Mouse (Mus musculus): Measurements from ENCODE around the gene Lrrk1. TPM values are rescaled to one million over a fixed set of nuclear protein-coding genes. Genes with fewer than 3 reads are reported as not detected.

Lrrk1 gene
- polyA plus RNA-seq, 1 experiment from 2014 or later: 2.2 TPM

DNA sequence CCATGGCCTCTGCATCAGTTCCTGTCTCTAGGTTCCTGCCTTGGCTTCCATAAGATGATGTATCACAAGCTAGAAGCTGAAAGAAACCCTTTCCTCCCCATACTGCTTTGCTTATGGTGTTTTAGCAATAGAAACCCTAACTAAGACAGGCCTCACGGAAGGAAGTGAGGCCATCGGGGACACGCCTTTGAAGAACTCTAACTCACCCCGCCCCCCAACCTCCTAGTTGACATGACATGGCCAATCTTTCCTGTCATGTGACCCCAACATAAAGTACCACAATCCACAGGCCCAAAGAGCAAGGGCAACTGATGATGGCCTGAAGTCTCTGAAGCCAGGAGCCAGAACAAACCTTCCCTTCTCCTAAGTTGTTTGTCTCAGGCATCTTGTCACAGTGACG, 114.7 kb downstream of the Lrrk1 start:
- Histone ChIP-seq H3K36me3 (no peaks in the 10 kb centered on the region), H3K9ac (replicated peaks) (no peak overlapping the region), H3K4me2 (replicated peaks) (no peak overlapping the region), H3K9me3 (no peaks in the 10 kb centered on the region), H3K27me3 (no peaks in the 10 kb centered on the region), H3K4me1 (no peaks in the 10 kb centered on the region), H3K4me3 (no peak overlapping the region), H3K27ac (replicated peaks) (no peak overlapping the region)
- ATAC-seq (replicated peaks): no peak
- WGBS: 95% methylated on average over 5 of the region's 5 CpGs

DNA sequence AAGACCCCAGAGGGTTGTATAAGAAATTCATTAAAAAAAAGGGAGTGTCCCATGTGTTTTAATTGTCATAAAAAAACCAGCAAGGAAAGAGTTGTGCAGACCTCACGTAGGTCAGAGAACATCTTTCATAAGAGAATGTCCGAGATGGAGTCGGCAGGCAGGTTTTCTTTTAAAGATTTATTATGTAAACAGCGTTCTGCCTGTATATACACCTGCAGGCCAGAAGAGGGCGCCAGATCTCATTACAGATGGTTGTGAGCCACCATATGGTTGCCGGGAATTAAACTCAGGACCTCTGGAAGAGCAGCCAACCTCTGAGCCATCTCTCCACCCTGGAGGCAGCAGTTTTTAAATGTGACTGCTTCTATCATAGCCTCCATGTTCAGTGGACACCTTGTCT, 116.9 kb downstream of the Lrrk1 start:
- no peaks in the 10 kb centered on the region for H3K27me3 ChIP-seq
- ATAC-seq (replicated peaks): no peak
- no peak overlapping the region for H3K9ac ChIP-seq (replicated peaks)
- H3K4me1 ChIP-seq: no peaks in the 10 kb centered on the region
- no peaks in the 10 kb centered on the region for H3K9me3 ChIP-seq
- H3K36me3 ChIP-seq: no peaks in the 10 kb centered on the region
- no peak overlapping the region for H3K27ac ChIP-seq (replicated peaks)
- H3K4me2 ChIP-seq (replicated peaks): no peak overlapping the region
- 75% methylated on average over 6 of the region's 6 CpGs for WGBS
- H3K4me3 ChIP-seq: no peak overlapping the region

DNA sequence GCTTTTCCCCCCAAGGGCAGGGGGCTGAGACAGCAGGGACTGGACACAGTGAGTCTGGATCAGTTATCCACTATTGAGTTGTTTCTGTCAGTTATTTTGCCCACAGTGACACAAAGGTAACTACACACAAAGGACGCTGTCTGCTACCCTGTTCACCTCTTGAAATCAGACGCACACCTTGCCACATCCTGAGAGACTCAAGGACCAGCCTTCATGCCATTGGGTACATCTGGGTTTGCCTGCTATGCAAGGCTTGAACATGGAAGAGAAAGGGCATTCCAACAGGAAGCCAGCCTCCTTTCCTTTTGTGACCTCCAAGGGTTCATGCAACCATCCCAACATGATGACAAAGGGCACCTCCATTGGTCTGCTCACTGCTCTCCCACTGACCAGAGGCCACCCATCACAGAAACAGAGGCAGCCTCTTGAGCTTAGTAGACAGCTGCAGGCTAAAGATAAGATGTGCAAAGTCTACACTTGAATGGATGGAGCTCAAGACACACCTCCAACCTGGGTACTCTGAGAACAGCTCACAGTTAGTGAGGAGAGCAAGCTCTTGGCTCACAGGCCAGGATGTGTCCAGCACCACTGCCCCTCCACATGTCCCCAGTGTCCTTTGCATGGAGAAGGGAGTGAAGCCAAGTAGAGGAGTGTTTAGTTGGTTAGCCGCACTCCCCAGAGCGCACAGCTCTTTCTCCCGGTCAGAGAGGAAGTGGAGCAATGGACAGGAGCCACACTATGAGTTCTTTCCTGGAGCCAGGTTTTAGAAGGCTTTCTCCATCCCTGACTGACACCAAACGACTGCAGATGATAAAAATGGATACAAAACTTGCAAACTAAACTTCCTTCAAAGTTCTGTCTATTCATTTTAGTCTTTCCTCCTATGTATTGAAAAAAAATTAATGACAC, 121.0 kb downstream of the Lrrk1 start:
- Histone ChIP-seq H3K36me3 (no peaks in the 10 kb centered on the region), H3K27ac (replicated peaks) (no peak overlapping the region), H3K4me1 (no peaks in the 10 kb centered on the region), H3K4me2 (replicated peaks) (no peak overlapping the region), H3K9ac (replicated peaks) (no peak overlapping the region), H3K9me3 (no peaks in the 10 kb centered on the region), H3K27me3 (no peaks in the 10 kb centered on the region), H3K4me3 (no peak overlapping the region)
- ATAC-seq (replicated peaks): no peak
- 86% methylated on average over 6 of the region's 6 CpGs for WGBS

DNA sequence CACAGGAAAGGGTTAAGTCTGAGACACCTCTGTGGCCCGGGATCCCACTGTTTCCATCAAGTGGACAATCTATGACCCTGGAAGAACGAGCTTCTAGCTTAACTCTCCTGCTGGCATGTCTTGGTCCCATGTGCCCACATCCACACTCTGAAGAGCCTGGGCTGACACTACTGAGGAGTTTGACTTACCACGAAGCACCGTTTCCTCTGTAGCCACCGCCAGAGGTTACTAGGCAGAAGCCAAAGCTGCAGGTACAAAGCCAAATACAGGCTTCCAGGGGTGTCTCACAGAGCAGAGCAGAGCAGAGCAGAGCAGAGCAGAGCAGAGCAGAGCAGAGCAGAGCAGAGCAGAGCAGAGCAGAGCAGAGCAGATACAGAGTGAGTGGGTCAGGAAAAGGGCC, 124.7 kb downstream of the Lrrk1 start:
- Histone ChIP-seq H3K4me1 (no peaks in the 10 kb centered on the region), H3K9ac (replicated peaks) (no peak overlapping the region), H3K36me3 (no peaks in the 10 kb centered on the region), H3K27ac (replicated peaks) (no peak overlapping the region), H3K4me2 (replicated peaks) (no peak overlapping the region), H3K27me3 (no peaks in the 10 kb centered on the region), H3K4me3 (no peak overlapping the region), H3K9me3 (no peaks in the 10 kb centered on the region)
- ATAC-seq (replicated peaks): no peak
- WGBS: 67% methylated on average over 5 of the region's 5 CpGs

DNA sequence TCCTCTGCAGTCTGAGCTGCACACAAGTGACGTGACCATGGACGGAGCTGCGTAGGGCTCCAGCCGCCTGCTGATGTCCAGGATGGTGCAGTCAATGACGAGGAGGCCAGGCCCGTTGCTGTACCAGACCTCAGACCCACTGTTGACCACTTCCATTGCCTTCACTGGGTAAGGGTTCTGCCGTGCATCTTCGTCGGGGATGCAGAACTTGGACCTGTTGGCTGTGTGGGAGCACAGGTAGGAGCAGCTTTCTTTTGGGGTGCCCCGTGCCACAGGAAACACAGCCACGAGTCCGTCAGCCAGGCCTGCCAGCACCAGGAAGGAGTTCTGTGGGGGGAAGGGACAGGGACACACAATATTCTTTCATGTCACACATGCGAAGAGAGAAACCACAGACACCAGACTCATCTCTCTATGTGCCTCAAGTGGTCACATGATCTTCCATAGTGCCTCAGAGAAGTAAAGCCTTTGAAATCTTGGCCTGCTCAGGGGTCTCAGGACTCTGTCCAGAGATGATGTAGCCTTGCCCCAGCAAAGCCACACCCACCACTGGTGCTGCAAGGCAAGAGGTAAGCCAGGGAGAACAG, 125.5 kb downstream of the Lrrk1 start:
- ATAC-seq (replicated peaks): no peak
- Histone ChIP-seq H3K9ac (replicated peaks) (no peak overlapping the region), H3K27ac (replicated peaks) (no peak overlapping the region), H3K36me3 (no peaks in the 10 kb centered on the region), H3K4me3 (no peak overlapping the region), H3K27me3 (no peaks in the 10 kb centered on the region), H3K9me3 (no peaks in the 10 kb centered on the region), H3K4me1 (no peaks in the 10 kb centered on the region), H3K4me2 (replicated peaks) (no peak overlapping the region)
- 95% methylated on average over 13 of the region's 13 CpGs for WGBS

DNA sequence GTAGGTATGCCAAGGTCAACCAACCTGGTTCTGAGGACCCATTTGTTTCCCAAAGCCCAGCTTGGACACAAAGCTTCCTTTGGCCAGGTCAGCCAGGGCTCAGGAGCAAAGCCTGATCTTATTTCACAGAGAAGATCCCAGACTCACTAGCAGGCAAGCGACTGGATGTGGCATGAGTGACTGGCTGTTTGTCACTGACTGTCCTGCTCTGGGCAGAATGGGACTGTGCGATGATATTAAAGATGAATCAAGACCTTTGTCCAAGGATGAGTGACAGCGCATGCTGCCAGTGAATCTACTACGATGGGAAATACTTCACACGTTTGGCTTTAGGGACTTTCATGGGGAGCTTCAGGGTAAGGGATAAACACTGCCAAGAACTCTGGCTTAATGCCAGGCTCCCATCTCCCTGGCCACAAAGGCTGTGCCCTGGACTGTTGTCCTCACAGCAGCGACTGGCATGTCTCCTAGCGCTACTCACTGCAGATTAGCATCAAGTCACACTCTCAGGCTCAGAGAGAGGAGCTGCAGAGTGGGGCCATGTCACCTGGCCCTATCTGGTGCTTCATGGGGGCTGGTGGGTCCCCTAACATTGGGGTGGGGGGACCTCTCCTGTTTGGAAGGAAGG, 127.3 kb downstream of the Lrrk1 start:
- H3K9ac ChIP-seq (replicated peaks): no peak overlapping the region
- ATAC-seq (replicated peaks): no peak
- H3K4me1 ChIP-seq: no peaks in the 10 kb centered on the region
- H3K27ac ChIP-seq (replicated peaks): no peak overlapping the region
- no peak overlapping the region for H3K4me2 ChIP-seq (replicated peaks)
- no peaks in the 10 kb centered on the region for H3K36me3 ChIP-seq
- H3K4me3 ChIP-seq: no peak overlapping the region
- no peaks in the 10 kb centered on the region for H3K9me3 ChIP-seq
- WGBS: 57% methylated on average over 7 of the region's 7 CpGs
- no peaks in the 10 kb centered on the region for H3K27me3 ChIP-seq

DNA sequence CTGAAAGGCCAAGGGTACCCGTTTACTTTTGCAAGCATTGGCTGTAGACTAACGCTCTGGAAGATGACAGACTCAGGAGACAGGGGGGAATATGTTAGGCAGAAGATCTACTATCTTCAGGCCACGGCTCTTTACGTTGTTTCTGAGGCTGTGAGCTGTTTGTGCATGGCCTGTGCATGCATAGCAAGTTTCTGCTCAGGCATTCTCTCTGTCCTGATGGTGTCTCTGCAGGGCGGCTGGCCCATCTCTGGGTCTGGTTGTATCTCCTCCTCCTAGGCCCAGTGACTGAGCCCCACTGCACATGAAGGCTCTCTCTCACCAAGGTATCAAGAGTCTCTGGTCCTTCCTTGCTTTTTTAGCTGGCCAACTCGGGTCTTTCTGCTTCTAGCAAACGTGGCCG, 127.9 kb downstream of the Lrrk1 start:
- Histone ChIP-seq H3K4me3 (no peak overlapping the region), H3K27me3 (no peaks in the 10 kb centered on the region), H3K27ac (replicated peaks) (no peak overlapping the region), H3K4me1 (no peaks in the 10 kb centered on the region), H3K9ac (replicated peaks) (no peak overlapping the region), H3K36me3 (no peaks in the 10 kb centered on the region), H3K9me3 (no peaks in the 10 kb centered on the region), H3K4me2 (replicated peaks) (no peak overlapping the region)
- ATAC-seq (replicated peaks): no peak
- 93% methylated on average over 8 of the region's 8 CpGs for WGBS

DNA sequence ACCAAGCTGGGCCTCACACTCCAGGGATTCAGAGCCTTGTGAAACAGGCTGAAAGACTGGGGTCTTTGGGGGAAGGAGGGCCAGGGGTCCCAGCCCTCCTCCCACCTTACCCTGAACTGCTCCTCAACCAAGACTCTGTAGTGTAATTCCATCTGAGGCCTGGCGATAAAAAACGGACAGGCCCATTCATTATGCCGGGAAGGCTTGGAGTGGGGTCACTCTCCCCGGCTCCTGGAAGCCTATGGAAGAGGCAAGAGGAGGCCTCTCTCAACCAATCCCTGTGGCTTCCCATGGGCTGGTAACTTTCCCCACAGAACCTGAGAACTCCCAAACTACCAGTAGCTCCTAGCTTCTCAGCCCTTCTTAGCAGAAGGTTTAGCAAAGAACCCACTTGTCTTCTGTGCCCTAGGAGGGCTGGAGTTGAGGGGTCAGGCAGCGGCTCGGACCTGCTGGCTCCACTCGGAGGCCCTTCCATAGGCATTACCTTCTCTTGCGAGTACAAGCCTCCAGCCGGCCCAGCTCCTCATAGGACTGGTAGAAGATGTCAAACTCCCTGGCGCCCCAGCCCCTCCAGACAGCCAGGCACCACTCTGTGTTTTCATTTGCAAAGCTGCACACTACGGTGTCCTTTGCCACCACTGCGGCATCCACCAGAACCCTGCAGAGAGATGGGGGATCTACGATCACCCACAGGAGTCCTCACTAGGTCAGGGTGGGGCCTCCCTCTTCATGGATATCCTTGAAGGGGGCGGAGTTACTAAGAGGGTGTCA, 128.5 kb downstream of the Lrrk1 start:
- no peak overlapping the region for H3K4me3 ChIP-seq
- no peaks in the 10 kb centered on the region for H3K27me3 ChIP-seq
- H3K9me3 ChIP-seq: no peaks in the 10 kb centered on the region
- H3K36me3 ChIP-seq: no peaks in the 10 kb centered on the region
- no peak overlapping the region for H3K27ac ChIP-seq (replicated peaks)
- no peak overlapping the region for H3K4me2 ChIP-seq (replicated peaks)
- H3K9ac ChIP-seq (replicated peaks): no peak overlapping the region
- no peaks in the 10 kb centered on the region for H3K4me1 ChIP-seq
- ATAC-seq (replicated peaks): no peak
- 89% methylated on average over 14 of the region's 14 CpGs for WGBS

DNA sequence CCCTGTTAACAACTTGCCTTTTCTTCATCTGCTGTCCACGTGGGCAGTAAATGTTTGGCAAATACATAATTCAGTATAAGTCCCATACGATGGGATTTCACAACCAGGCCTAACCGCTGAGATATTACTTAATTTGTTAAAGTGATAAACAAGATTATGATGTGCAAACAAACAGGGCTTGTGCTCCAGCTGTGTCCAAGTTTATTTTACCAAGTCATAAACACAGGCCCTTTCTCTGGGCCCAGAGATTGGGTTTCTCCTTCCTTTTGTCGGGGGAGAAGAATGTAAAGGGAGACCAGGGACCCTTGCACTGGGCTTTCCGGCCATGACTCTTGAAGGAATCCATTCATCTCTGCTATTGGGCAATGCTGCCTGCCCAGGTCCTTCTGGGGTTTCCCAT, 129.2 kb downstream of the Lrrk1 start:
- Histone ChIP-seq H3K9ac (replicated peaks) (no peak overlapping the region), H3K4me3 (no peak overlapping the region), H3K27me3 (no peaks in the 10 kb centered on the region), H3K9me3 (no peaks in the 10 kb centered on the region), H3K4me1 (no peaks in the 10 kb centered on the region), H3K36me3 (no peaks in the 10 kb centered on the region), H3K27ac (replicated peaks) (no peak overlapping the region), H3K4me2 (replicated peaks) (no peak overlapping the region)
- ATAC-seq (replicated peaks): no peak
- 84% methylated on average over 5 of the region's 5 CpGs for WGBS

DNA sequence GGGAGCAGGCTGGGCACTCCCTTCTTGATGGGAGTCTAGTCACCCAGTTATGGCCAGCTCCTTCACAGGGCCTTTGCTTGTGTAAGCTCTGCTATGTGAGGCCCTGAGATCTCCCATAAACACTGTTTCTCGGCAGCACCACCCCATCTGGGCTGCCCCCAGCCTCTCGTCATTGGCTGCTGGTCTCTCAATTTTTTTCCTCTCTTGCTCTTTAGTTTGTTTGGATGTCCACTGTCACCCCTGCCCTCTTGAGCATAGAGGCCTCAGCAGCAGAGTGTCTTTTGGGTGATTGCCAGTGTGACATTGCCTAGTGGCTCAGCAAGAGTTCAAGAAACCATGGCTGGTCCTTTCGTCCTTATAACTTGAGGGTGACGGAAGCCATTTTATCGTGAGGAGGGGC, 130.9 kb downstream of the Lrrk1 start:
- H3K9me3 ChIP-seq: no peaks in the 10 kb centered on the region
- H3K36me3 ChIP-seq: no peaks in the 10 kb centered on the region
- no peak overlapping the region for H3K27ac ChIP-seq (replicated peaks)
- H3K4me2 ChIP-seq (replicated peaks): no peak overlapping the region
- no peak overlapping the region for H3K4me3 ChIP-seq
- no peak for ATAC-seq (replicated peaks)
- H3K9ac ChIP-seq (replicated peaks): no peak overlapping the region
- H3K4me1 ChIP-seq: no peaks in the 10 kb centered on the region
- no peaks in the 10 kb centered on the region for H3K27me3 ChIP-seq
- WGBS: 90% methylated on average over 5 of the region's 5 CpGs

DNA sequence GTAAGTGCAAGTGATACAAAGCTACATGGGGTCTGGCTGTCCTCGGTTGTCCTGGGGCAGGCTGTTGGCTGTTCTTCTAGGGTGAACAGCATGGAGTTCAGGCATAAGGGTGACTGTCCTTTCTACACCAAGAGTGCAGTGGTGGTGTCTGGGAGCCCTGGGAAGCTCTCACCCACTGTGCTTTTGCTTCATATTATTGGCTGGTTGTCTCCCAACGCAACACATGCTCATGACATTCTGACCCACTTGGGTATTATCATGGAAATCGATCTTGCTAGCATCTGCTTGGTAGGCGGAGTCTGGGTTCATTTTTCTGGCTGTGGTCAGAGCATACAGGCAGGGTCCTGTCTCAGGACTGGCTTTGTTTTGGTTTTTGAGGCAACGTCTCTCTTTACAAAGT, 131.7 kb downstream of the Lrrk1 start:
- Histone ChIP-seq H3K36me3 (no peaks in the 10 kb centered on the region), H3K4me1 (no peaks in the 10 kb centered on the region), H3K4me2 (replicated peaks) (no peak overlapping the region), H3K9ac (replicated peaks) (no peak overlapping the region), H3K27ac (replicated peaks) (no peak overlapping the region), H3K4me3 (no peak overlapping the region), H3K27me3 (no peaks in the 10 kb centered on the region), H3K9me3 (no peaks in the 10 kb centered on the region)
- no peak for ATAC-seq (replicated peaks)
- WGBS: 74% methylated on average over 5 of the region's 5 CpGs

DNA sequence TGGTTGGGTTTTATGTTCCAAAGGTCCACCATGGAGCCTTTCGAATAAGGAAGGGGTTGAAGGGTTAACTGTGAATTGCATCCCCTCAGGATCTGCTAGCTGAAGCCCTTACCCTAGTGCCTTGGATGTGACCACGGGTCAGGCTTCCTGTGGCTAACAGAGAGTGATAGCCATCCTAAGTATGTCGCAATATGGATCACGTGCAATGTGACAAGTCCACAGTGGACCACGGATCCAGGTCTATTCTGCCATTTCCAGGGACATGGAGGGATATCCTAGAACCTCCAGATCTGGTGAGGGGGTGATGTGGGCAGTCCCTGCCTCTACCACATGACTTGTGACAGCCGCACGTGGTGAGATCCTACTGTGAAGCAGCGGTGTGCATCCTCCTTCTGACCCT, 133.2 kb downstream of the Lrrk1 start:
- Histone ChIP-seq H3K4me3 (no peak overlapping the region), H3K9me3 (no peaks in the 10 kb centered on the region), H3K27ac (replicated peaks) (no peak overlapping the region), H3K9ac (replicated peaks) (no peak overlapping the region), H3K36me3 (no peaks in the 10 kb centered on the region), H3K4me1 (no peaks in the 10 kb centered on the region), H3K27me3 (no peaks in the 10 kb centered on the region), H3K4me2 (replicated peaks) (no peak overlapping the region)
- ATAC-seq (replicated peaks): no peak
- 89% methylated on average over 8 of the region's 8 CpGs for WGBS

Data from forebrain, embryonic 15.5 days (tissue).